Mouse (Mus musculus) CD4-positive helper T cell, adult 2 months (primary cell): ENCODE results near the gene Fastkd5.

Source experiments
- DNase-seq: peaks from one replicate; pipeline ENCODE4 v3.0.0-alpha.2; 2012; ENCODE audit warnings: low read depth, missing footprints, low spot score

Fastkd5 gene

GRCm38 (mm10) chr2:130634006-130634738, 4.3 kb upstream of the Fastkd5 start:
- no peak for DNase-seq

DNA sequence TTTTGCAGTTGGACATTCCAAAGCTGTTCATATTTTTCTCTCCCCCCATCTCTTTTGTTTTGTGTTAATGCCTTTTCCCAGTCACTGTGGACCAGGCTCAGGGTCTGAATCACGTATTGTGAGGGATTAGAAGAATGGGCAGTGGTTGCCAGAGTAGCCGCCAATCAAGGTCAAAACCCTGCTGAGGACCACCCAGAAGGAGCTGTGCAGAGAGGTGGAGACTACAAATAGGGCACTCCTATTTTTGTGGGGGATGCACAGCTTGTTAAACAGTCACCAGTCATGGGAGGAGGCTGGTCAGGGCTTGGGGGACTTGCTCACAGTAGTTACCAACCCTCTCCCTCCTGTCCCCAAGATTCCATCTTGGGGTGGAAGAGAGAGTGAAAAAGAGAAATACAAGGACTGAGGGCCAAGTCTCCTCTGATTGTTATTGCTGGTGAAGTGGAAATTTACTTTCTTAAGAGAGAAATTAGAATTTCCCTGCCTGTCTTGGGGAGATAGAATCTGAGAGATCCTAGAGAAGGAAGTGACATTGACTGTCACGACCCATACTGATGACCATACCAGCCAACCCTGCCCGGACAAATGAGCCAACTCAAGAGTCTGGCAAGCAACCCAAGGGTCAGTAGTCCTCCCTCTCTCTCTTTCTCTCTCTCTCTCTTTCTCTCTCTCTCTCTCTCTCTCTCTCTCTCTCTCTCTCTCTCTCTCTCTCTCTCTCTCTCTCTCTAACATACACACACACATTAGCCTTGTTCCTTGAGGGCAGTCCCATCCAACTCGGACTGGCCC, 3.3 kb upstream of the Fastkd5 start:
- DNase-seq: no peak

DNA sequence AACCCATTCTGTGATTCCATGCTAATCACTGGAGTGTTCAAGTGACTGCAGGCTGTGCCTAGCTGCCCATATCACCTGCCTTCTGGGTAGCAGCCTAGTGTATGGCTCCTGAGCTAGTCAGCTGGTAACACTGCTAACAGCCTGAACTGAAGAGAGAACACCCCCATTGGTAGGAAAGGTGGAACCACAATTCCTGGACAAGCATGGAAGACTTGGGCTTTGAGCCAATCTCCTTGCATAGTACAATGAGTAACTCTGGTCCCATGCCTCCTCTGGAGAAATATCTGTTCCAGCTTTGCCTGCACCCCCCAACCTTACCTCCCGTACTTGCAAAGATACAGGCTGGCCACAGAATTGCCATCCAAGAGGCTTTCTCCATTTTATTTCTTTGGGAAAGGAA, 2.6 kb upstream of the Fastkd5 start:
- no peak for DNase-seq

- peak; percentile 47 for DNase-seq
Observed at GRCm38 (mm10) chr2:130629080-130629838, 568 bp downstream of the Fastkd5 start.

DNA sequence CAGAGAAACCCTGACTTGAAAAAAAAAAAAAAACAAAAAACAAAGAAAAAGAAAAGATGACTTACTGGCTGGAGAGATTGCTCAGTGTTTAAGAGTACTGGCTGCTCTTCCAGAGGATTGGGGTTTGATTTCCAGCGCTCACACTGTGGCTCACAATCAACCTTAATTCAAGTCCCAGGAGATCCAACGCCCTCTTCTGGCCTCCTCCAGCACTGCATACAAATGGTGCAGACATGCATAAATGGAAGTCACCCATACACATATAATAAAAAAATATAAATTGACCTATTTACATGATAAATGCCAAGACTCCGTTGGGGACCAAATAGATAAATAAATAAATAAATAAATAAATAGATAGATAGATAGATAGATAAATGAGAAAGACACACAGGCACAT, 1.4 kb downstream of the Fastkd5 start:
- DNase-seq: peak; percentile 45

GRCm38 (mm10) chr2:130618972-130619371, 10.9 kb downstream of the Fastkd5 start:
- no peak for DNase-seq

DNA sequence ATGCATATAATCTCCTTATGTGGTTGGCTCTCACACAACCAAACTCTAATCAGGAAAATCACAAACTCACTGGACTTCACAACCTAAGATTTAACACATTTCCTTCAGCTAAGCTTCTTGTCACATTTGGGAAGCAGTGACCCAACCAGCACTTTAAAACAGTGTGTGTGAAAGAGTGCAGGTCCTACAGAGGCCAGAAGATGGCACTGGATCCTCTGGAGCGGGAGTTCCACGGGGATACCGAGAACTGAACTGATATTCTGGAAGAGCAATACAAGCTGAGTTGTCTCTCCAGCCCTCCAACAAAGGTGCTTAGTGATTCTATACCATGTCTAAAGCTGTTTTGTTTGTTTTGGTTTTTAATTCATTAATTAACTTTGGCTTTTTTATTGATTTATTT, 16.7 kb downstream of the Fastkd5 start:
- DNase-seq: no peak

DNA sequence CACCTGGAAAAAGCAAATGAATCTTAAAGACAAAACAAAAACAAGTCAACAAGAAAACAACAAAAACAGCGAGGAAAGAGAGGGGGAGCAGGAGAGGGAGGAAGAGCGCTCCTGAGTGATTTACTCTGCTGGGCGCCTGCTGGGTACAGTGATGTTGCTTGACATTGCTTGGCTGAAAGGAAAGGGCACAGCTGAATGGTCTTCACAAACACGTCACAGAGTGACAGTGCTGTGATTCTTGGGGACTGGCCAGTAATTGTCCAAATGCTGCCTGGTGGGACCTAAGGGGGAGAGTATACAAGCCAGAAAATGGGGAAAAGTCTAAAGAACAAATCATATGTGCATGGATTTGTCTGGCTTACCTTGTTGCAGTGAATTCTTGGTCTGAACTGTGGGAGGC, 27.6 kb downstream of the Fastkd5 start:
- DNase-seq: no peak

DNA sequence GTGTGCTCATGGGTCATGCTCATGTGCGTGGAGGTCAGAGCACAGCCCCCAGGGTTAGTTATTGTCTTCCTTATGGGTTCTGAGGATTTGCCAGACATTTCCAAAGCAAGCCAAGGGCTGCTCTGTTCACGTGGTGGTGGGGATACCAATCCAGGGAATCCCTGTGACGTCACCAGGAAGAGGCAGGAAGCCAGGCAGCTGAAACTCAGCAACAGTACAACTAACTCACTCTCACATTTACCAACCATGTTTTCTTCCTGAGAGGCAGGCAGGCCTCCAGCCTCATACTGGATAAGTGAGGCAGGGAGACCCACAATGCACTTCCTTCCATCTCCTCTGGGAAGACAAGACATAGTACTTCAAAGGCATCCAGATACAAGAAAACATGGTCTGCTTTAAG, 31.4 kb downstream of the Fastkd5 start:
- DNase-seq: no peak

GRCm38 (mm10) chr2:130597601-130598010, 32.2 kb downstream of the Fastkd5 start:
- DNase-seq: peak; percentile 24

DNA sequence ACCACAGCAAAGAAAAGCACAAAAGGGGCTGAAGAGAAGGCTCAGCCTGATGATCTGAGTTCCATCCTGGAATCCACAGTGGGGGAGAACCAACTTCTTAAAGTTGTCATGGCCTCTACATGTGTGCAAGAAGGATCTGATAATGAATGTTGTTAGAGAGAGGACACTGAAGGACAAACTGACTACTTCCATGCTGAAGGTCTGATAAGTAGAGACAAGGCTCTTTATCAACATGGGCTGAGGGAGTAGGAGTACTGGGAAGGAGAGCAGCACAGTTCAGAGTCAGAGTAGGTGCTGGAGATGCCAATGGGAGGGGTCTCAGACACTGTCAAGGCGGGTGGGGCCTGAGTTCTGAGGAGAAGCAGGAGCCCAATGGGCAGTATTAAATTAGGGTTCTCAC, 34.2 kb downstream of the Fastkd5 start:
- DNase-seq: no peak

DNA sequence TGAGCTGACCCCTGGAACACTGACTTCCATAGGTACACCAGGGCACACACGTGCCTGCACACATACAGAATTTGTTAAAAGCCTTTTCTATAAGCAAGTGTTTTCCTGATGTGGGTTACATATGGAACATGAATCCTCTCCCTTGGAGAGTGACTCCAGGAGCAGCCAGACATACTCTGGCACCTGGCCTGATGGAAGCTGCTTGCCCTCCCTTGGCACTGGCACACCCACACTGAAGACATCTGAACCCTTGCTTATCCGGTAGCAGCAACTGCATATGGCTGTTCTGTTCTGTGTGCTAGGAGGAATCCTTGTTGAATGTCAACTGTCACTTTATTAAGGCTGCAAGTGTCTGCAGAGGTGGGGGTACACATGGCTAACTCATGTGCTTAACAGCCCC, 38.8 kb downstream of the Fastkd5 start:
- DNase-seq: no peak

GRCm38 (mm10) chr2:130589761-130590160, 40.1 kb downstream of the Fastkd5 start:
- DNase-seq: no peak

DNA sequence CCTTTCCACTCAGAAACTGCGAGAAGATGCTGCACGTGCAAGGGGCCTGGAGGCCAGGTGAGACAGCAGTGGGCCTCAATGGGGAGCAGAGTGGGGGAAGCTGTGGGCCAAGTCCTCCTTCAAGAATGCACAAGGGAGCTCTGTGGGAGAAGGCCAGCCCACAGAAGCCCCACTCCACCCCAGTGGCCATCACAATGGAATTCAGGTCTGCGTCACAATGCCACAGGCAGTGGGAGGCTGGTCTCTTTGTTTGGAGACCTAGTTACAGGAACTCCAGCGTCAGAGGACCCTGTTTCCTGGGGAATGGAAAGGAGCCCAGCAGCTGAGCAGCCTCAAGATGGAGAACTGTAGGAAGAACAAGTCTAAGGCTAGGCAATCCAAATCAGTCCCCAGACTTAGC, 40.7 kb downstream of the Fastkd5 start:
- DNase-seq: no peak

- no peak for DNase-seq
Observed at GRCm38 (mm10) chr2:130588373-130588772, 41.5 kb downstream of the Fastkd5 start.

DNA sequence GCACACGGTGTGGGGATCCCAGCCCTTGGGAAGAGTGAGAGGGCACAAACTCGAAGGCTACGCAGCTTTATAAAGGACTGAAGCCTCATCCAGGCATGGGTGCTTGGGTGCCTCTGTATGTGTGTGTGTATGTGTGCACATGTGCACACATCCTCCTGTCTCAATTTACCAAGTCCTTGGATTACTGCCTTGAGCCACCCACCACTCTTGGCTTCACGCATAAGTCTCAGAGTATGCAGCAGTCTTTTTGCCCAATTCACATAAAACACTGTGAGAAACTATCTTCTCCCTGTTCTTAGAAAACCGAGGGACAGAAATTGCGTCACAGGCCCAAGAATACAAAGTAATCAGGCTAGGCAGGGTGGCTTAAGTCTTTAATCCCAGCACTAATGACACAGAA, 43.8 kb downstream of the Fastkd5 start:
- no peak for DNase-seq

DNA sequence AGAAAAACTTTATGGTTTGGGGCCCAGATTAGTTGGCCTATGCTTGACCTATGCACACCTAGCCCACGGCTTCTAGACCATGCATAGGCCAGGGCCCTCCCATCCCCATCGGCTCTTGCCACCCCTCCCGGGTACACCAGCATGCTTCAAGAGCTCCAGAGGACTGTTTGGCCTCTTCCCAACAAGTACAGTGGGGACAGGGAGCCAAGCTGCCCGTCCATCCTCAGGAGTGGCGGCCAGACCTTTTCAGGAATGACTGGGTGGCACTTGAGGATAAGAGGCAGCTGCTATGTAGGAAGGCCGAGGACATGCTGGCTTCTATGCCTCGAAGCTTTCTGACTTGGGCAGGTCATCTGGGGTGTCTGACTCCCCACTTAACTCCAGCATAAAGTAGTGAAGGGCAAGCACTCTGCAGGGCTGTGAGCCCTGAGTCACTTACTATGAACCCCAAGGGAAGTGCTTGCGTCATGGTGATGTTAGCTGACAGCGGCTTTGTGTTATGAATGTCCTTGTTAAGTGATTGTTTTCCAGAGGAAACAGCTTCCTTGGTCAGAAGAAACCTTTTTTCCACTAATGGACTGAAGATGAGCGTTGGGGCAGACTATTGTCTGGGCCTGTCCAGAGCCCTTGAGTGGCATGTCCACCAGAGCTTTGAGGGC, 45.8 kb downstream of the Fastkd5 start:
- no peak for DNase-seq

- no peak for DNase-seq
Observed at GRCm38 (mm10) chr2:130582552-130582951, 47.3 kb downstream of the Fastkd5 start, which contains the start of gene Avp. Gene Avp (minus strand): TSS chr2:130582554.

- no peak for DNase-seq
Observed at GRCm38 (mm10) chr2:130581201-130581600, 48.6 kb downstream of the Fastkd5 start.

DNA sequence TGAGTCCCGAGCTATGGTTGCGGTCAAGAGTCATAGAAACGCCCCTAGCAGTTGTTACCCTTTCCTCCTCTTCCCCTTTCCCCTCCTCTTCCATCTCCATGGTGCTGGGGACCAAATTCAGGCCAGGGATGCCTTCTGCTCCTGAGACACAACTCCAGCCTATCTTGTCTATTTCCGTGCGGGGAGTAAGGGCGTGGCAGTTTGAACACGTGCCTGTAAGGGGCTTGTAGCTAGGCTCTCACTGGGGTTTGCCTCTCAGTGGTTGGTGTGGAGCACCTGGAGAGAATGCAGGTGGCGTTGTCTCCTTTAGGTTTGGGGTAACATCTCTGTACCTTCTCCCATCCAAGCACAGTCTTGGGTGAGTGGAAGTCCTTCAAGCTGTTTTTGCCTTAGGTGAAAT, 50.0 kb downstream of the Fastkd5 start:
- DNase-seq: no peak

- DNase-seq: peak; percentile 67
Observed at GRCm38 (mm10) chr2:130578148-130578547, 51.7 kb downstream of the Fastkd5 start.

DNA sequence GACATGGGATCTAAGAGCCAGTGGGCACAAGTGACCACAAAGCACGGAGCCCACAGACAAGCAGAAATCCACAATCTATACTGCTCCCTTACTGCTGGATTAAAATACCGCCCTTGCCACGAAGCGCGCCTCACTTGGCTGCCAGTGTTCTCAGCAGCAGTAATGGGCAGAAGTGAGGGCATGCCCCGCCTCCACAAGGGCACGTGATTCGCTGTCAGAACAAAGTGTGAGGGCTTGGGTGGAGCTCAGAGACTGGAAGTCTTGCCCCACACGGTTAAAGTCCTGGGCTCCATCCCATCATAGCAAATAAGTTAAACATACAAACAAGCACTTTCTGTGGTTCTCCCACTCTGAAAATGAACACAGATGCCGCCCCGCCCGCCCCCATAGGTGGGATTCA, 52.2 kb downstream of the Fastkd5 start:
- DNase-seq: peak; percentile 68
